Mouse (Mus musculus): Measurements from ENCODE around the gene Grik2. TPM values are rescaled to one million over a fixed set of nuclear protein-coding genes. Genes with fewer than 3 reads are reported as not detected.
"Not testable (repeated sequence)": the region's sequence is repeated elsewhere in the genome, so short reads cannot be mapped to it uniquely, and the experiment has no call there.

Gene Grik2
- total and polyA plus RNA-seq, 3 experiments: not detected

DNA sequence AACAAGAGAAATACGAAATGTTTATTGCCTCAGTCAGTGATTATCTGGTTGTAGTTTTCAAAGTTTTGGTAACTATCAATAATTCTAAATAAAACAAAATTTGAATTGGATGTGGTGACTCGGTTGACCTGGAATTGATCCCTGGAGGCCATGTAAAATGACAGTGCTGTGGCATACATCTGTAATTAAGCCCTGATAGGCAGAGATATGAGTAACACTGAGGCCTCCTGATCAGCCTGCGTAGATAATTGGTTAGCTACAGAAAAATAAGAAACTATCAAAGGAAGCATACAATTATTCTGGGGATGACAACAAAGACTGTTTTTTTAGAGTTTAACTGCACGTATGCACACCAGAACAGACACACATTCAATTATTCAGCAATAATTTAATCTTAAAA lies 634.4 kb downstream of the Grik2 start:
- Histone ChIP-seq H3K79me2 (ENCODE audit: control insufficient read depth, insufficient read depth, low read length, poor library complexity) (no peaks in the 10 kb centered on the region), H3K36me3 (ENCODE audit: control insufficient read depth in 1 of 2, insufficient read depth in 2 of 2, low read length in 2 of 2) (no peaks in the 10 kb centered on the region), H3K4me3 (ENCODE audit: control insufficient read depth in 1 of 2, insufficient read depth in 1 of 2, low read depth in 2 of 2, low read length in 2 of 2) (no peak overlapping the region), H3K27me3 (ENCODE audit: control insufficient read depth in 1 of 2, insufficient read depth in 2 of 2, low read length in 2 of 2) (no peaks in the 10 kb centered on the region), H3K9me3 (replicated peaks; ENCODE audit: insufficient read depth, low read length) (no peaks in the 10 kb centered on the region), H3K27ac (ENCODE audit: control insufficient read depth, low read depth, low read length) (no peak overlapping the region), H3K4me1 (ENCODE audit: control insufficient read depth in 1 of 2, insufficient read depth in 2 of 2, low read length in 2 of 2) (no peaks in the 10 kb centered on the region), H3K9ac (ENCODE audit: control insufficient read depth, low read depth, low read length, poor library complexity, severe bottlenecking) (no peak overlapping the region)
- DNase-seq (ENCODE audit: low read depth, low spot score): no peak
- TF ChIP-seq NELFE (IDR thresholded peaks at IDR 0.05; ENCODE audit: low read depth, low read length) (no peak), JUND (IDR thresholded peaks at IDR 0.05; ENCODE audit: low read depth, low read length) (no peak), ETS1 (IDR thresholded peaks at IDR 0.05; ENCODE audit: low read depth, low read length) (no peak), POLR2AphosphoS2 (IDR thresholded peaks at IDR 0.05; ENCODE audit: low read length) (no peak), MXI1 (IDR thresholded peaks at IDR 0.05; ENCODE audit: low read depth, low read length) (no peak), ELF1 (IDR thresholded peaks at IDR 0.05; ENCODE audit: low read depth, low read length) (no peak), SMC3 (IDR thresholded peaks at IDR 0.05; ENCODE audit: low read depth, low read length) (no peak), POLR2A (IDR thresholded peaks at IDR 0.05; ENCODE audit: control insufficient read depth in 1 of 2, insufficient read depth in 1 of 2, low read depth in 1 of 2, low read length in 2 of 2, poor library complexity in 1 of 2) (no peak), CHD1 (IDR thresholded peaks at IDR 0.05; ENCODE audit: low read depth, low read length) (no peak), MEF2A (IDR thresholded peaks at IDR 0.05; ENCODE audit: extremely low read depth, insufficient replicate concordance, low read depth, low read length, poor library complexity, severe bottlenecking) (no peak), POLR2AphosphoS5 (IDR thresholded peaks at IDR 0.05; ENCODE audit: borderline replicate concordance, low read depth, low read length) (no peak), EP300 (IDR thresholded peaks at IDR 0.05; ENCODE audit: low read depth in 1 of 2, low read length in 2 of 2) (no peak), RAD21 (IDR thresholded peaks at IDR 0.05; ENCODE audit: low read depth, low read length) (no peak), TBP (IDR thresholded peaks at IDR 0.05; ENCODE audit: low read depth, low read length) (no peak), MYC (IDR thresholded peaks at IDR 0.05; ENCODE audit: low read depth, low read length) (no peak), MAFK (IDR thresholded peaks at IDR 0.05; ENCODE audit: borderline replicate concordance, low read depth, low read length) (no peak), ZMIZ1 (IDR thresholded peaks at IDR 0.05; ENCODE audit: low read depth, low read length) (no peak), TCF12 (IDR thresholded peaks at IDR 0.05; ENCODE audit: low read depth, low read length) (no peak)

DNA sequence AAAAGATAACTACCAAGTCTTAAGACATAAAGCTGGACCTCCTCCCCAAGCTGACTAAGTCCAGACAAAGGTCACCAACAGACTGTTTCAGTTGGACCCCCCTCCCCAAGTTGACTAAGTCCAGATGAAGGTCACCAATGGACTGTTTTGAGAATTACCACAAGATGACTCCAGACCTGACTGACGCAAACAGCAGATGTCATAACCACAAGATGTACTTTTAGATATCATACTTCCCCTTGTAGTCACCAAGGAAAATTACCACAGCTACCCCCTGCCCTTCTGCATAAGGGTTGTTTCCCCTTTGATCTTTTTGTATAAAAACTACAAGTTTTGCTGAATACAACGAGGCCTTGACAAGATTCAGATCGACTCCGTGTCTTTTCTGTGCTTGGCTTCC lies 637.1 kb downstream of the Grik2 start:
- H3K36me3 ChIP-seq (ENCODE audit: control insufficient read depth in 1 of 2, insufficient read depth in 2 of 2, low read length in 2 of 2); H3K9ac ChIP-seq (ENCODE audit: control insufficient read depth, low read depth, low read length, poor library complexity, severe bottlenecking); H3K27ac ChIP-seq (ENCODE audit: control insufficient read depth, low read depth, low read length); H3K4me3 ChIP-seq (ENCODE audit: control insufficient read depth in 1 of 2, insufficient read depth in 1 of 2, low read depth in 2 of 2, low read length in 2 of 2); H3K4me1 ChIP-seq (ENCODE audit: control insufficient read depth in 1 of 2, insufficient read depth in 2 of 2, low read length in 2 of 2); H3K79me2 ChIP-seq (ENCODE audit: control insufficient read depth, insufficient read depth, low read length, poor library complexity); H3K9me3 ChIP-seq (replicated peaks; ENCODE audit: insufficient read depth, low read length); DNase-seq (ENCODE audit: low read depth, low spot score); H3K27me3 ChIP-seq (ENCODE audit: control insufficient read depth in 1 of 2, insufficient read depth in 2 of 2, low read length in 2 of 2): not testable (repeated sequence)

Measured in MEL (cell line).